Mouse (Mus musculus): ENCODE results near the gene Flt3. TPM values are rescaled to one million over a fixed set of nuclear protein-coding genes. Genes with fewer than 3 reads are reported as not detected.
A peak's percentile ranks its signal among the peaks of the same experiment; 100 is the strongest.

Gene Flt3
- total and polyA plus RNA-seq, 2 experiments from 2014 or later, result 2.5 to 2.8 TPM

GRCm38 (mm10) chr5:147307398-147307785, 92.9 kb downstream of the Flt3 start:
- no peak overlapping the region for H3K4me3 ChIP-seq (ENCODE audit: low read length)
- no peaks in the 10 kb centered on the region for H3K36me3 ChIP-seq (ENCODE audit: insufficient read depth, low read length)
- WGBS, result 1% methylated on average over 12 of the region's 12 CpGs
- no peaks in the 10 kb centered on the region for H3K4me1 ChIP-seq (ENCODE audit: insufficient read depth, low read length)
- DNase-seq (ENCODE audit: low spot score) (no peak), ATAC-seq (no peak)
- H3K27me3 ChIP-seq (ENCODE audit: insufficient read depth, low read length), result peaks cover 100% of the 10 kb centered on the region
- H3K9ac ChIP-seq (replicated peaks; ENCODE audit: low read length), result no peak overlapping the region
- H3K4me2 ChIP-seq (ENCODE audit: low read depth, low read length), result no peak overlapping the region
- no peak overlapping the region for H3K27ac ChIP-seq
- no peaks in the 10 kb centered on the region for H3K9me3 ChIP-seq (ENCODE audit: low read length)
- TF ChIP-seq CTCF (IDR thresholded peaks at IDR 0.05; ENCODE audit: low read depth), result no peak

DNA sequence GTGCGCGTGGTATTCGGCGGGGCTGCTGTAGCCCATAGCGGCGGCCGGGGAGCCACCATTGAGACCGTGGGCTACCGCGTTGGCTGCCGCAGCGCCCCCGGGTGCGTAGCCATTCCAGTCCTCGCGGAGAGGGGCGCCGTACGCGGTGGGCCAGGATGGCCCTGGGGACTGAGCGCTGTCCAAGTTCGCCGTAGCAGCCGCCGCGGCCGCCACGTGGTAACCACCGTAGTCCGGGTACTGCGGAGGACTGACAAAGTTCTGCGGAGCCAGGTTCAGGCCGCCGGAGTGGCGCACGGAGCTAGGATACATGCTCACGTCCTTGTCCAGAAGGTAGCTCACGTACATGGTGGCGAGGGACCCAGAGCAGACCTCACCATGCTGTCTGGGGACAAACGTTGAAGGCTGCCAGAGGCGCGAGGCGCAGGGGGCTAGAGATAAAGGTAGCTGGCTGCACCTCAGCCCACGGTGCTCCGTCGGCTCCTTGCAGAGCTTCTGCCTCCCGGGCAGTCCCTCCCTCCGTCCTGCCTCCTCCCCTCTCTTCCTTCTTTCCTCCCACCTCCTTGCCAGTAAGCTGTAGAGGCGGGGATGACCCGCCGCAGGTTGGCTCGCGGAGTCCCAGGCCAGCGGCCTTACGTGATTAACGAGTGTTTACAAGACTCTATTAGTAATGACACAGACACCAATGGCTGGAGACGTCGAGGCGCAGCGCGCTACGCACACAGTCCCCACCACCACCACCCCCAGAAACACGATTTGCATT, 93.5 kb downstream of the Flt3 start, which contains the start of gene Cdx2:
Gene Cdx2 (minus strand): TSS at position 633 of the 760 bp plus-strand sequence.
- no peak within 1 kb of the TSS for H3K9ac ChIP-seq (replicated peaks; ENCODE audit: low read length)
- no peak within 1 kb of the TSS for H3K4me2 ChIP-seq (ENCODE audit: low read depth, low read length)
- no peak within 1 kb of the TSS for H3K27ac ChIP-seq
- ATAC-seq, result no peak; the same call in 1 of the 2 replicates
- no peaks in the 10 kb centered on the region for H3K4me1 ChIP-seq (ENCODE audit: insufficient read depth, low read length)
- TF ChIP-seq CTCF (IDR thresholded peaks at IDR 0.05; ENCODE audit: low read depth), result no peak
- peaks cover 99% of the 10 kb centered on the region for H3K27me3 ChIP-seq (ENCODE audit: insufficient read depth, low read length)
- H3K36me3 ChIP-seq (ENCODE audit: insufficient read depth, low read length), result no peaks in the 10 kb centered on the region
- no peaks in the 10 kb centered on the region for H3K9me3 ChIP-seq (ENCODE audit: low read length)
- H3K4me3 ChIP-seq (ENCODE audit: low read length), result peak within 1 kb of the TSS; percentile 7
- WGBS, result under 1% methylated on average over 63 of the region's 63 CpGs
- DNase-seq (ENCODE audit: low spot score), result no peak

GRCm38 (mm10) chr5:147305856-147306637, 94.2 kb downstream of the Flt3 start:
- DNase-seq (ENCODE audit: low spot score) (no peak), ATAC-seq (no peak)
- H3K4me2 ChIP-seq (ENCODE audit: low read depth, low read length), result no peak overlapping the region
- no peak overlapping the region for H3K9ac ChIP-seq (replicated peaks; ENCODE audit: low read length)
- H3K4me1 ChIP-seq (ENCODE audit: insufficient read depth, low read length), result no peaks in the 10 kb centered on the region
- no peak for TF ChIP-seq CTCF (IDR thresholded peaks at IDR 0.05; ENCODE audit: low read depth)
- peak overlapping the region; percentile 7 for H3K4me3 ChIP-seq (ENCODE audit: low read length)
- H3K27ac ChIP-seq, result no peak overlapping the region
- no peaks in the 10 kb centered on the region for H3K9me3 ChIP-seq (ENCODE audit: low read length)
- H3K36me3 ChIP-seq (ENCODE audit: insufficient read depth, low read length), result no peaks in the 10 kb centered on the region
- peaks cover 99% of the 10 kb centered on the region for H3K27me3 ChIP-seq (ENCODE audit: insufficient read depth, low read length)
- under 1% methylated on average over 57 of the region's 58 CpGs for WGBS

DNA sequence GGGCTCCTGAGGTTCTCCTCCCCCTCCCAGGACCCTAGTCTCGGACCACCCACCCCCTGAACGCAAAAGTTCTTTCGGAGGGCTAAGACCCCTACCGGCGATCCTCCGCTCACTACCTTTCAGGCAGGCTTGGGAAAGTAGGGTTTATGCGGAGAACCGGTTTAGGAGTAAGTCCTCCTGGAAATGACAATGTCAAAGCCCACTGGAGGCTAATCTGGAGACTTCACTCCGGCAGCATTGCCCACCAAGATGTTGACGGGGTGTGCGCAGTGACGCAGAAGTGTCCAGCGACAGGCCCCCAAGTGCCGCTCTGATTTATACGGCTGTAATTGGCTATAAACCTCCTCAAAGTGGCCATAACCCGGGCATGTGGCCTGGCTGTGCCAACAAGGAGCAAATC, 95.1 kb downstream of the Flt3 start:
- Histone ChIP-seq H3K9me3 (ENCODE audit: low read length) (no peaks in the 10 kb centered on the region), H3K9ac (replicated peaks; ENCODE audit: low read length) (no peak overlapping the region), H3K27ac (no peak overlapping the region), H3K36me3 (ENCODE audit: insufficient read depth, low read length) (no peaks in the 10 kb centered on the region), H3K4me3 (ENCODE audit: low read length) (no peak overlapping the region), H3K4me2 (ENCODE audit: low read depth, low read length) (no peak overlapping the region), H3K4me1 (ENCODE audit: insufficient read depth, low read length) (no peaks in the 10 kb centered on the region), H3K27me3 (ENCODE audit: insufficient read depth, low read length) (peaks cover 99% of the 10 kb centered on the region)
- ATAC-seq (no peak), DNase-seq (ENCODE audit: low spot score) (no peak)
- WGBS, result 1% methylated on average over 16 of the region's 16 CpGs
- no peak for TF ChIP-seq CTCF (IDR thresholded peaks at IDR 0.05; ENCODE audit: low read depth)

DNA sequence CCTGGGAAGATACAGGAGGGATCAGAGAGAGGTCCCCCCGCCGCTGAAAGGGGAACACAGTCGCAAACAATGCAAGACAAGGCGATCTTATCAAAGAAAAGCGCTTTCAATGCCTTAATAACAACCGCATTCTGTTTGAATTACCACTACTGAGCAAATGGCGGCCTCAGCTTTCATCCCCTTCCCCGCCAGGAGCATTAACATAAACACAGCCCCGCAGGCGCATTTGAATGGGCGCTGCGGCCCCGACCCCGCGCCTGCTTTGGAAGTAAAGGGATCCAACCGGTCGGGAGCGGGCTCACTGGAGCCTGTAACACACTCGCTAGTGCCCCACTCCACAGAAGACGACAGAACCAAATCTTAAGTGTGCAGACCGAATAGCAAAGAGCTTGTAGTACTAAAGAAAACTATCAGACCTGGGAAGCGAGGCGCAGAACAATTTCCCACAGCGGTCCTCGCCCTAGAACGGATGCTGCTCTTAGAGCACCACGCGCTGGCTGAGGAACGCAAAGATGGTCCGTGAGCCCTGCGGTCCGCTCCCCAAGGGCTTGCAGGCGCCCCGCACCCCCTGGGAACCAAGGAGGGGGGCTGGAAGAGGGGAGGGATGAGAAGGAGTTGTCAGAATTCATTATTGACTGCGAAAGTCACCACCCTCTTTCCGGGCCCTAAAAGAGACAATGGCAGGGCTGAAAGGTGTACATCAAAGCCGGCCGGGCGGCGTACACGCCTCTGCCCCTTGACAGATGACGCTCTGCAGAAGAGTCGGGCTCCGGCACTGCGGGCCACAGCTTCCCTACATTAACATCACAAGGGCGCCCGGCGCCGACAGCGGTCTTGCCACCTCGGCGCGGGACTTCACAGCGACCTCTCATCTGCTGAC, 95.8 kb downstream of the Flt3 start:
- ATAC-seq (no peak), DNase-seq (ENCODE audit: low spot score) (no peak)
- Histone ChIP-seq H3K27me3 (ENCODE audit: insufficient read depth, low read length) (peaks cover 99% of the 10 kb centered on the region), H3K9me3 (ENCODE audit: low read length) (no peaks in the 10 kb centered on the region), H3K36me3 (ENCODE audit: insufficient read depth, low read length) (no peaks in the 10 kb centered on the region), H3K4me3 (ENCODE audit: low read length) (no peak overlapping the region), H3K4me2 (ENCODE audit: low read depth, low read length) (no peak overlapping the region), H3K4me1 (ENCODE audit: insufficient read depth, low read length) (no peaks in the 10 kb centered on the region), H3K27ac (no peak overlapping the region), H3K9ac (replicated peaks; ENCODE audit: low read length) (no peak overlapping the region)
- WGBS, result under 1% methylated on average over 54 of the region's 54 CpGs
- TF ChIP-seq CTCF (IDR thresholded peaks at IDR 0.05; ENCODE audit: low read depth), result no peak

GRCm38 (mm10) chr5:147302746-147303400, 97.4 kb downstream of the Flt3 start:
- H3K4me3 ChIP-seq (ENCODE audit: low read length), result no peak overlapping the region
- peaks cover 98% of the 10 kb centered on the region for H3K27me3 ChIP-seq (ENCODE audit: insufficient read depth, low read length)
- H3K4me2 ChIP-seq (ENCODE audit: low read depth, low read length), result no peak overlapping the region
- no peak overlapping the region for H3K27ac ChIP-seq
- DNase-seq (ENCODE audit: low spot score) (no peak), ATAC-seq (no peak)
- no peaks in the 10 kb centered on the region for H3K36me3 ChIP-seq (ENCODE audit: insufficient read depth, low read length)
- no peaks in the 10 kb centered on the region for H3K9me3 ChIP-seq (ENCODE audit: low read length)
- no peaks in the 10 kb centered on the region for H3K4me1 ChIP-seq (ENCODE audit: insufficient read depth, low read length)
- TF ChIP-seq CTCF (IDR thresholded peaks at IDR 0.05; ENCODE audit: low read depth), result no peak
- H3K9ac ChIP-seq (replicated peaks; ENCODE audit: low read length), result no peak overlapping the region
- WGBS, result 5% methylated on average over 13 of the region's 13 CpGs

Data from hindbrain, postnatal 0 days (tissue).